Mouse (Mus musculus): ENCODE measurements around the gene Pnliprp2.

The Pnliprp2 gene

DNA sequence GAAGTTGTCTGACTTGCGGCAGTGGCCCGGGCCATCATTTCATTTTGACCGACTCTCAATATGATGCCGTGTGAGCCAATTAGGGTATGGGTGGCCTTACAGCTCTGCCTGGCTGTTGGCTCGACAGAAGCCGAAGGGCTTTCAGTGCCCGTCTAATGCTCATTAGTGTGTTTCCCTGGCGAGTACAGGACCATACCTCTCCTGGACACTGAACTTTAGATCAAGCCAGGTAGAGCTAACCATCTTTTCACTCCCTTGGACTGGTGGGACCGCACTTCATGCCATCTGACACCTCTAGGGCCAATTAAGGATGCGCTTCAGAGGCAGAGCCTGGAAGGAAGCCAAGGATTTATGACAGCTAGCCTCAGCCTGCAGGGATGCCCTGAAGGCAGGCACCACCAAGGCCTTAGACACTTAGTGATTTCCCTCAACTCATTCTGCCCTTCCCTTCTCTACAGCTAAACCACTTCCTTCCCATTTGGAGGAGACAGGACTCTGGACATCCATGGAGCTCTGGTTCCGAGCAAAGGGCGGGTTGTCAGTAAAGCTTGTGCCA, 35.7 kb downstream of the Pnliprp2 start:
- DNase-seq (ENCODE audit: low spot score in 2 of 2): no peak

DNA sequence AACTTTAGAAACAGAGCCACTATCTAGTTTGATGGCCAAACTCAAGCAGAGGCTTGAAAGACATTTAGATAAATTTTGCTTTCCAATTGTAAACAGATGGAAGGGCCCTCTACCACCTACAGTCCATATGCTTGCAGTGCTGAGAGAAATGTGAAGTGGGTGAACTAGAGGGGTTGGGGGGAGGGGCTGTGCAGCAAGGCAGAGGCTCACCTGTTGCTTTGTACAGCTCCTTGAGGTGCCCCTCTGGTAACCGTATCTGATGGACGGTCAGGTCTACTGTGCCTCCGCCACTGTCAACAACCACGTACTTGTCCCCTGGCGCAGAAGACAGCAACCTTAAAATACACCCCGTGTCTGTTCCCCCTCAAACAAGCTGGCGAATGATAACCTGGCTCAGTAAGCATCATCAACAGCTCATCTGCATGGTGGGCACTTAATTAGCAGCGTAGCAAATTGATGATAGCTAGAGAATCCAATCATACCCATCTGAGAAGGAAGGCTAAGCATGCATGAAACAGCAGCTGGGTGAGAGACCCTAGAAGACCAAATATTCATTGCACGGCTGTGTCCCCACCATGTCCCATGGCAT, 45.8 kb downstream of the Pnliprp2 start:
- DNase-seq (ENCODE audit: low spot score in 2 of 2): peak; percentile 69 to 70

DNA sequence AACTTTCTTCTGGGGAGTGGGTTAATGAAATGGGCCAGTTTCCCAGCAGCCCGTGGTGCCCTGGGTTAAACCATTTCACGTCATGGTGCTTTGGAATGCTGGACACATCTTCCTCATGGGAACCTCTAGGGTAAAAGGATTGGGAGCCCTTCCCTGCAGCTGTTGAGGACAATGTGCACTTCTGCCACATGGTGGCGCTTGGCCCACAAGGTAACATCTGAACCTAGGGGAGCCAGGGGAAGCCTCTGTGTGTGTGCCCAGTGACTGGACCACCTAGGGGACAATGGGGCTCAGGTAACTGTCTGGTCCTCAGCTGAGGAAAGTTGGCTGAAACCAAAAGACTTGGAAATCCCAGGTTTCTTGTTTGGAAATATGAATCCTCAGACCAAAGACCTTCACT, 46.8 kb downstream of the Pnliprp2 start:
- DNase-seq (ENCODE audit: low spot score in 2 of 2): peak; percentile 69 to 81

DNA sequence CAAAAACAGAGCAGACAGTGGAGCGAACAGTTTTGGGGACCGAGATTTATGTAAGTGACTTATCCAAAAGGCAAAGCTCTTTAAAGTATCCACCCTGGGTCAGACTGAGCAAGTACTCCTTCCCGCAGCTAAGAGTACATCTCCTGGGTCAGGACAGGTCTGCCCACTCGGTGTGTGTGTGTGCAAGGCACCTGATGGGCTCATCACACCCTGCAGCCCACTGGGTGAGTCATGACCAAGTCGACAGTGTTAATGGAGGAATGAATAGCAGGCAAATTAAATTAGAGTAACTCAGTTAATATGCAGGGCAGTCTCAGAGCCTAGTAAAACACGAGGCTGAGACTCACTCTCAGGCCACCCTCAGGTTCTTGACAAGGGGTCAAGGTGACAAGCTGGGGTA, 49.3 kb downstream of the Pnliprp2 start:
- no peak for DNase-seq (ENCODE audit: low spot score in 2 of 2)

DNA sequence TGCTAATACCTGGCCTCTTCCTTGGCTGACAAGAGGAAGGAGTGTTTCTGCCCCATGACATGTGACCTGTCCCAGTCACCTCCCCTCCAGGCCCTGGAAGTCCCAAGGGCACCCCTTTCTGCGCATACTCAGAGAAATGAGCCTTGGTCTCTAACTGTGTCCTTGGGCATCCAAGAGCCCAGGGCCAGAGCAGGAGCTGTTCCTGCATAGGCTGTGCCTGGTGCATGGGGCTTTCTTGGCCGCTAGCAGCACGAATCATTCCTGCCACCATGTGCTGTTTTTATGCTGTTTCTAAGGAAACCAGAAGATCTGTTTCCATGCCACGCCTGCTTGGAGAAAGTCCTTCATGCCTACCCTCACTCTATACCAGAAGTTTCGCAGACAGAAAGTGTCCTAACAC, 51.0 kb downstream of the Pnliprp2 start:
- peak; percentile 54 to 66 for DNase-seq (ENCODE audit: low spot score in 2 of 2)

DNA sequence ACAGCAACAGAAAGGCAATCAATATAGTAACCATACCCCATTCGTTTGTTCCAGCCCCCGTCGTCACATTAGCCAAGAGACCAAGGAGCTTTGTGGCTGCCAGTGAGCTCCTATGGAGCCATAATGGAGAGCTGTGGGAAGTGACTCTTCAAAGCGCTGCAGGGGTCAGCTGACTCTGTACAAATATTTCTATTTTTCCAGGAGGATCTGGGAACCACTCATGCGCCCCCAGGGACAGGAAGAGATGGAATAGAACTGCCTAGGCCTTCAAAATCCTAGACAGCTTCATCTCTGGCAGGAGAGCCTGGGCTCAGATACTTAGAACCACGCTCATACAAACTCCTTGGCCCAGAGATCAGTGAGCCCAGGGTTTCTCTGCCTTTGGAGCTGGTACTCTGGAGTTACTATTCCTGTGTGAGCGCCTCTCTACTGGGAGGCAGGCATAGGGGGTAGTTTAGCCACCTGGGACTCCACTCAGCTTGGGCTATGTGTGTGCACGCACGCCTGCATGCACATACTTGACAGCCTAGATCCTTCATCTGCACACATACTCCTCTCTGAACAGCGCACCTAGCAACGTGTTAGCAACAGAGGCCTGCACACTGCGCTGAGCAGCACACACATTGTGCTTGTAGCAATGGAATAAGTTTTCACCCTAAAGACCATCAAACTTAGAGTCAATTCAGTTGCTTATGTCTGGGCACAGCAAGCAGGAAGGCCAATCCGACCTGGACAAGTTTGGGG, 55.8 kb downstream of the Pnliprp2 start:
- DNase-seq (ENCODE audit: low spot score in 2 of 2): peak in 1 of 2 experiments; percentile 44

DNA sequence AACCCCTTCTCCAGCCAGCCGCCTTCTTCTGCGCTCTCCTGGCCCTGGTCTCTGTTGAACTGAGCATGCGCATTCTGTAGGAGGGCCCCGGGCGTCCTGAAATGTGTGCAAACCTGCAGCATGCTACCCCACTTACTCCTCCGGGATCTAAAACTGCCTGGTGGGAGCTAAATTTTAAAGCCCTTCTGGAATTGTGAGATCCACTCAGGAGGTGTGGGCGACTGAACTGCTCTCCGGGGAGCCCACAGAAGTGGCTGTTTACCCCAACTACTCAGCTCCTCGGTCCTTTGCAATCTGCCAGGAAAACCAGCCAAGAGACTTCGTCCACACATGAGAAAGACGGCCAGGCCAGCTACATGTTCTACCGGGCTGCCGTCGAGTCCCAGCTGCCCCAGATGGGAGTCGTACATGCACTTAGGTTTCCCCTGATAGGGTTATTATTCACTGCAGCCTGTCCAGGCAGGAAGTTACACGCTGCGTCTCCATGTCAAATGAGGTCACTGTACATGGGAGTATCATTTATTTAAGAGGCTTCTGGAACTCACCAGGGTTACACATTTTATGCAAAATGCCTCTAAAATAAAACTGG, 57.0 kb downstream of the Pnliprp2 start:
- DNase-seq (ENCODE audit: low spot score in 2 of 2): peak; percentile 67 to 79

DNA sequence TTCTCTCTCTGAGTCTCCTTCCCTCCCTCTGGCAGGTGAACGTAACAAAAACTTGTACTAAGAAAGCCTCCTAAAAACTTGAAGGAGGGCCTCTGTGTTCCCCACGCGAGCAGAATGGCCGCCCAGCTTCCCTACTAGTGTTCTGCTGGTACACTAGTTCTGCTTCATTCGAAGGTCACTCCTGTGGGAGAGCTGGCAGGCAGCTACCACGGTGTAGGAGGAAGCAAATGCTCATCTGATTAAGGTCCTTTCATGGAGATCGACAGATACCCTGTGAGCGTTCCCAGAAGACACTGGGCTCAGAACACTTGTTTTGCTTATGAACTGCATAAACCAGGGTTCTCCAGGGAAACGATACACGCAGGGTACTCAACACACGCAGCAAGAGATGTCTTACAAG, 57.9 kb downstream of the Pnliprp2 start:
- DNase-seq (ENCODE audit: low spot score in 2 of 2): no peak

DNA sequence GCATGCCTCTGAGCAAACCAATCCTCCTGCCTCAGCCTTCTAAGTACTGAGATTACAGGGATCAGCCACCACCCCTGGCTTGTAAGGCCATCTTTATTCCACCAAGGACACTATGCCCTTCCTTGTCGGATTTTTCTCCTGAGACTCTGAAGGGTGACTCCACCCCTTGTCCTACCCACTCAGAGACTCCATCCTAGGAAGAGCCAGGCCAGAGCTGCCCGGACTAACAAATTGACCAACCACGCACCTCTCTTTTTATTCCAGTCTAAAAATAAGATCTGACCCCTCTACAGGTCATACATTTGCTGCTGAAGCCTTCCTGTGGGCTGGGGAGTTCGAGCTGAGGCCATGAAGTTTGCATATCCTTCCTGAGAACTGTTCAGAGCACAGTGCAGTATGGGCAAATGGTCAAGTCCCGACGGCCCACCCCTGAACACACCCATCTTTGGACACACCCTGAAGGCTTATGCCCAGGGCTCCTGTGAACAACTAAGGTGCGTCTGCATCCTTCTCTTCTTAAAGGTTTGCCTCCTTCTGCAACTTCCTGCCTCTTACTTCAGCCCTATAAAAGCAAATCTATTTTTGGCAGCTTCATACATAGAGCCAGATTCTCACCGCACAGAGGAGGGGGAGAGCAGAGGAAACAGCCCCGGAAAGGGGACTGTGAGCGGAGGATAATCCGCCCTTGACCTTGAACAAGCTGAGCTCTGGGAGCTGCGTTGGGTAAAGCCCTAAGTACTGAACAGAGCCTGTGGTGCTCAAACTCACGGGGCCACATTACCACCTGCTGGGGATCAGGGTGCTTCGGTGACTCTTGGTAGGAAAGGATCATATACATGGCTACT, 59.3 kb downstream of the Pnliprp2 start:
- peak in 1 of 2 experiments; percentile 56 for DNase-seq (ENCODE audit: low spot score in 2 of 2)

DNA sequence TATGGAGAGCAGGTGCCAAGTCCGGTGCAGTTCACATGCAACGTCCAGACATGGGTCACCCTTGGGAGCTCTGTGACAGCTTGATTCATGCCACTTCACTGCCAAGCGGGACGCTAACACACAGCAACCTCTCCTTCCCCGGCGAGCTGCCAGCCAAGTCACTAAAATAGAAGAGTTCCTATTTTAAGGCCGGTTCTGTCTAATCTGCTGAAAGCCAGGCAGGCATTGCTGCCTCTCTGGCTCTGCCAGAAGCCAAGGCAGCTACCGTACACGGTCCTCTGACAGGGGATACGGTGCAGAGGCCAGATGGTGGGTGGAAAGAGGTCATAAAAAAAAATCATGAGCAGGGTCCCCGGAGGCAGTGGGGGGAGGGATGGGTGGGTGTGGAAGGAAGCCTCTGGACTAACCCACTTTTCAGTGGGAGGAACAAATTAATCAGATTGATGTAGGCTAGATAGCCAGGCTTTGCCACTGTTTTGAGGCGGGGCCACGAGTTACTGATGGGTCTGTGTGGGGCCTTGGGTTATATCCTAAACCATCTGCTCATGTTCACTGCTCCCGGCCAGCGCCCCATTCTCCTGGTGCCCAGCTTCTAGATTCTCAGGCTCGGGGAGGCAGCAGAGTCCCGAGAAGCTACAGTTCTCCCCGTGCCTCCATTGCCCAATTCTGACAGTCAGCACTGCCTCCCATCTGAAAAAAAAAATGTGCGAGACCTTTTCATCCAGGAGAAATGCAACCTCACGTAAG, 63.1 kb downstream of the Pnliprp2 start:
- DNase-seq (ENCODE audit: low spot score in 2 of 2): peak; percentile 90 to 93

DNA sequence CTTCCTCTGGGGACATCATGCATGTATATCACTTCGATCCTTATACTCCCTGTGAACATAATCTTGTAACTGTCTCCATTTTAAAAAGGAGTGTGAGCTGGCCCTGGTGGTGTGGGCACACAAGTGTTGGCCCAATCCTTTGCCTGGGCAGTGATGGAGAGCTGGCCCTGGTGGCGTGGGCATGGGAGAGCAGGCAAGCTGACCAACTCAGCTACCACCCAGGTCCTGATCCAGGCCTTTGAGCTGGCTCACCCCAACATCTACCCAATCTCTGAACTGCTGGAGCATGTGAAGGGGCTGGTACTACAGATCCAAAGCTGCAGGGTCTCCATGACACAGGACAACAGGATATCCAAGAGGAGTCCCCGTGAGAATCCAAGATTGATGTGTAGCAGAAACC, 63.8 kb downstream of the Pnliprp2 start:
- no peak for DNase-seq (ENCODE audit: low spot score in 2 of 2)

DNA sequence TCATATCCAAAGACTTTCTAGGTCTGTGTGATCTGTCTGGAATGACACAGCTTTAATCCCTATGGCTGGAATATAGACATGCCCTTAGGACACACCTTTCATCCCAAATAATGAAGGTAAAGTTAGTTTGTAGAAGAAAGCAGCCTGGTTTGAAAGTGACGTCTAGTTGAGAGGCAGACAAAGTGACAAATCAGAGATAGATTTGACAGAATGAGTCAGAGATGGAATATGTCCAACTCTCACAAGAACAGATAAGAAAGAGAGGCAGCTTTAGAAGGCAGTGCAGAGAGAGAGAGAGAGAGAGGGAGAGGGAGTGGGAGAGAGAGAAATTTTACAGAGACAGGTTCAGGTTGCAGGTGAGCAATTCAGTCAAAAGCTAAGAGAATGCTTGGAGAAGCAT, 64.8 kb downstream of the Pnliprp2 start:
- no peak for DNase-seq (ENCODE audit: low spot score in 2 of 2)

Measured in right cerebral cortex, postnatal 10 days (tissue).